Mouse (Mus musculus) C2C12 (cell line): ENCODE measurements around the gene Clrn1. TPM values are rescaled to one million over a fixed set of nuclear protein-coding genes. Genes with fewer than 3 reads are reported as not detected.

Experiments
- H3K27me3 ChIP-seq: one replicate; pipeline ENCODE4 v1.6.1; 2011; ENCODE audit not compliant: control insufficient read depth, insufficient read depth, insufficient read length
- H3K36me3 ChIP-seq: one replicate; pipeline ENCODE4 v1.6.1; 2011; ENCODE audit not compliant: control insufficient read depth, insufficient read depth
- H3K4me3 ChIP-seq: one replicate; pipeline ENCODE4 v1.5.1; 2011; ENCODE audit warnings: mild to moderate bottlenecking, control low read depth; ENCODE audit not compliant: poor library complexity, insufficient read depth, severe bottlenecking
- H3K79me2 ChIP-seq: one replicate; pipeline ENCODE4 v1.6.1; 2011; ENCODE audit not compliant: control insufficient read depth, insufficient read depth
- H3K79me3 ChIP-seq: one replicate; pipeline ENCODE4 v1.6.1; 2011; ENCODE audit warnings: low read depth, control low read depth
- H3ac ChIP-seq: one replicate; pipeline ENCODE3; 2011; ENCODE audit warnings: low read depth; ENCODE audit not compliant: control insufficient read depth, insufficient read length
- CEBPB ChIP-seq: IDR thresholded peaks from one replicate; pipeline ENCODE4 v1.6.1; 2011; ENCODE audit warnings: low read depth, mild to moderate bottlenecking, control low read depth, moderate library complexity
- CTCF ChIP-seq: IDR thresholded peaks from one replicate; pipeline ENCODE4 v1.5.1; 2011; ENCODE audit not compliant: control insufficient read depth, insufficient read depth, insufficient read length
- FOSL1 ChIP-seq: IDR thresholded peaks from one replicate; pipeline ENCODE4 v1.8.0; 2011; ENCODE audit warnings: mild to moderate bottlenecking, low read length; ENCODE audit not compliant: poor library complexity, insufficient read depth, severe bottlenecking
- MAX ChIP-seq: IDR thresholded peaks from one replicate; pipeline ENCODE4 v1.6.1; 2011; ENCODE audit warnings: mild to moderate bottlenecking, control low read depth
- MYOD1 ChIP-seq: IDR thresholded peaks from one replicate; pipeline ENCODE4 v1.6.1; 2011; ENCODE audit warnings: low read depth; ENCODE audit not compliant: control insufficient read depth, insufficient read length
- MYOG ChIP-seq: IDR thresholded peaks from one replicate; pipeline ENCODE4 v1.6.1; 2011; ENCODE audit not compliant: control insufficient read depth, insufficient read length; ENCODE audit errors: extremely low read depth
- USF1 ChIP-seq: IDR thresholded peaks from one replicate; pipeline ENCODE4 v1.6.1; 2011; ENCODE audit warnings: low read depth, mild to moderate bottlenecking, control low read depth, moderate library complexity
- long read RNA-seq, 2 experiments: library from polyadenylated mRNA; unstranded; transcript quantifications; one replicate each; pipeline ENCODE4 v2.0.0; 2019 to 2020
- polyA plus RNA-seq: library from polyadenylated mRNA; unstranded; fragments of >200 nt; fragmentation: generic; extraction: Trizol; gene quantifications from one replicate; pipeline ENCODE4 v1.2.1, GENCODE M21; 2012; ENCODE audit warnings: missing spikeins

Clrn1 gene
- 0.04 TPM for polyA plus RNA-seq
- long read RNA-seq, experiment 1, partial matches to known transcripts: 0 of 2 reads
- long read RNA-seq, experiment 1, other reads (novel, unspliced or antisense): 2 of 2 reads
- long read RNA-seq, experiment 2, partial matches to known transcripts: 0 of 1 reads
- long read RNA-seq, experiment 2, other reads (novel, unspliced or antisense): 0 of 1 reads

DNA sequence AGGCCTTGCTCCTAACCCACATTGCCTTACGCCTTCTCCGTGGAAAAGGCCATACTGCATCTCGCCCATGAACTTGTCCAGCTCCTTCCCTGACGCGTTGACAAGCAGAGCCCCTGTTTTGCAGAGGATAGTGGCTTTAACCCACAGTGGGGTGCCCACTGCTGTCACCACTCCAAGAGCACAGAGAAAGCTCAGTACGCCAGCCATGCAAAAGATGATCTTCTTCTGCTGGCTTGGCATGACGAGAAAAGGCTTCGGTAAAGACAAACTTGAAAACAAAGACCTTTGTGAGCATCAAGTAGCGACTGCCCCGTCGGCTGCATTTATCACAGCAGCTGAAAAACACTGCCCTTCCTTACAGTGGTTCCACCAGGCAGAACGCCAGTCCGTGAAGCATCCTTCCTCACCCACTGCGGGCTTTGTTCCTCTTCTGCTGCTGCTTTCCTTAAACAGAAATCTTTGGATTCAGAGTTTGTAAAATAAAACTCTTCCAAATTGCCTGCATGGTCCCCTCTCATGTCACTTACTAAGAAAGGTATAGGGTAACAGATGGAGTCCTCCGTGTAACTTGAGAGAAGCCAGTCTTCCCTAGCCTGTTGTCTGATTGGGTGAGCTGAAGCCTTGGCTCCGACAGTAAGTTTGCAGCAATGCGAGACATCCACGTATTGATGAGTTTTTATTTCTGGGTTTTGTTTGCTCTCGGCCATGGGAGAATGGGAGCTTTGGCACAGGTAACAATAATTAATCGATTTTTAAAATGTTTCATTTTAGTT, at the start of gene Clrn1:
Clrn1 (minus strand) TSS at position 540 of the 773 bp plus-strand sequence.
- Histone ChIP-seq H3ac (no peak within 1 kb of the TSS), H3K36me3 (no peaks in the 10 kb centered on the region), H3K79me2 (no peaks in the 10 kb centered on the region), H3K27me3 (no peaks in the 10 kb centered on the region), H3K79me3 (no peaks in the 10 kb centered on the region), H3K4me3 (no peak within 1 kb of the TSS)
- no peak for TF ChIP-seq MYOD1
- no peak for TF ChIP-seq FOSL1
- TF ChIP-seq MYOG: no peak

DNA sequence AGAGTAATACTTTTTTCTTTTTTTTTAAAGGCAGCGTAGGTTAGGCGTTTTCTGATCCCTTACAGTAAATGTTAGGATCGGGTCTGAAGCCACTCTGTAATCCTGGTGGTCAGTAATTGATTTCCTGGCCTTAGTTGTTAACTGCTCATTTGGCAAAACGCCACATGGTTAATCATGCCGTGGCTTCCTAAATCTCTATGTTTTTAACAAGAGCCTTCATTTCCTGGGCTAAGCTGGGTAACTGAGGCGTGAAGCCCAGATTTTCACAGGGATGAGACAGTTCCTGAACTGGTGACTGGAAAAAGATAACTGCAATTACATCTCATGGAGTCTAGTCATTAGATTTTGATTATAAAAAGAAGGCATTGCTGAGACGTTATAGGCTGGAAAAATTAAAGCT, 38.9 kb upstream of the Clrn1 start:
- no peaks in the 10 kb centered on the region for H3K36me3 ChIP-seq
- H3ac ChIP-seq: no peak overlapping the region
- H3K79me2 ChIP-seq: no peaks in the 10 kb centered on the region
- no peak overlapping the region for H3K4me3 ChIP-seq
- no peak for TF ChIP-seq MYOG
- no peak for TF ChIP-seq MAX
- no peak for TF ChIP-seq MYOD1
- no peak for TF ChIP-seq USF1
- TF ChIP-seq FOSL1: no peak
- TF ChIP-seq CTCF: no peak
- no peak for TF ChIP-seq CEBPB
- H3K79me3 ChIP-seq: no peaks in the 10 kb centered on the region
- H3K27me3 ChIP-seq: no peaks in the 10 kb centered on the region

DNA sequence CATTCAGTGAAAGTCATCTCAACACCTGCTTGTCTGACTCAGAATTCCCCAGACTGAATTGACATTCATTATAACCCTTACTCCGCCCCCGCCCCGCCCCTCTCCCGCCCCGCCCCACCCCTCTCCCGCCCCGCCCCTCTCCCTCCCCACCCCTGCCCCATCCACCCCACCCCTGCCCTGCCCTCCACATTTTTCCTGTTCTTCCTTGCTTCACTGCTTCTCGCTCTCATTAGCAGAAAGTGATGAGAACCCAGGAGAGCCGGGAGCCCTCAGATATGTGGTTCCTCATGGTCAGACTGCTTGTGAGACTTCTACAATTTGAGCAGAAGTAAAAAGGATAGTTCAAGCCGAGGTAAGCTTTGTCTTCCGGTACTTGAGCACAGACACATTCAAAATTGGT, 38.0 kb upstream of the Clrn1 start:
- Histone ChIP-seq H3K27me3 (no peaks in the 10 kb centered on the region), H3K79me2 (no peaks in the 10 kb centered on the region), H3K79me3 (no peaks in the 10 kb centered on the region), H3ac (no peak overlapping the region), H3K4me3 (no peak overlapping the region), H3K36me3 (no peaks in the 10 kb centered on the region)
- no peak for TF ChIP-seq CEBPB
- no peak for TF ChIP-seq MAX
- TF ChIP-seq CTCF: no peak
- TF ChIP-seq USF1: no peak
- TF ChIP-seq MYOD1: no peak
- no peak for TF ChIP-seq FOSL1

DNA sequence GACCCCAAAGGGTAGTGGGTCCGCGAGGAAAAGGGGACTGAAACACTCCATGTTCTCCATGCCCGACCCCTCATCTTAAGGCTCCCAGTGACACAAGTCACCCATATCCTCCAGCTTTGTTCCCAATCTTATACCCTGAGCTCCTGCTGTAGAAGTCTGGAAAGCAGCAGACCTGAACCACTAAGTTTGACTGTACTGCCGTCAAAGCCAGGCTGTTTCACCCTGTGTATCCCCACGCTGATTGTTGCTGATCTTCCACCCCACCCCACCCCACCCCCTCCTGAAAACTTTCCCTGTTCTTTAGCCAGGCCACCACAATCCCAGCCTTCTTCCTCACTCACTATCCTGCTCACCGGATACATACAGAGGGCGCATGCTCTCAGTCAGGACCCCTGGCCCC, 37.5 kb upstream of the Clrn1 start:
- H3K4me3 ChIP-seq: no peak overlapping the region

DNA sequence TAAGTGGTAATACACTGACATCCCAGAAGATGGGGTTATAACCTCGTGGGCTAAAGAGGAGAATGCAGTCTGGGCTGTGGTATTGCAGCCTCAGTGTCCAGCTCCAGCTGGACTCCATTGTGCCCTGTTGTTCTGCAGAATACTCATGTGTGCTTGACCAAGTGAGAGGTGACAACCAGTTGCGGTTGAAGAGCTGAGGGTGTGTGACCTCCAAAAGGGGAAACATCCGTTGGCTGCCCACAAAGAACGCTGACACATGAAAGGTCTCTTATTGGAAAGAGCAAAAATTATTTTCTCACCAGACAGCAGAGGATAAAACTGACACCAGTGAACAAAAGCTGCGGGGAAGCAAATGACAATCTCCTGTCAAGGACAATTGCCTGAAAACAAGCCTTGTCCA, 36.2 kb upstream of the Clrn1 start:
- no peak overlapping the region for H3K4me3 ChIP-seq
- TF ChIP-seq MAX (no peak), CEBPB (no peak), CTCF (no peak), USF1 (no peak), MYOG (no peak), MYOD1 (no peak), FOSL1 (no peak)
- no peak overlapping the region for H3ac ChIP-seq
- H3K36me3 ChIP-seq: no peaks in the 10 kb centered on the region
- H3K79me3 ChIP-seq: no peaks in the 10 kb centered on the region
- no peaks in the 10 kb centered on the region for H3K27me3 ChIP-seq
- no peaks in the 10 kb centered on the region for H3K79me2 ChIP-seq

More for the DNA sequence above, 37.5 kb upstream of the Clrn1 start:
- Histone ChIP-seq H3ac (no peak overlapping the region), H3K27me3 (no peaks in the 10 kb centered on the region), H3K79me2 (no peaks in the 10 kb centered on the region), H3K36me3 (no peaks in the 10 kb centered on the region), H3K79me3 (no peaks in the 10 kb centered on the region)
- TF ChIP-seq MAX (no peak), MYOG (no peak), FOSL1 (no peak), CEBPB (no peak), USF1 (no peak), CTCF (no peak), MYOD1 (no peak)

DNA sequence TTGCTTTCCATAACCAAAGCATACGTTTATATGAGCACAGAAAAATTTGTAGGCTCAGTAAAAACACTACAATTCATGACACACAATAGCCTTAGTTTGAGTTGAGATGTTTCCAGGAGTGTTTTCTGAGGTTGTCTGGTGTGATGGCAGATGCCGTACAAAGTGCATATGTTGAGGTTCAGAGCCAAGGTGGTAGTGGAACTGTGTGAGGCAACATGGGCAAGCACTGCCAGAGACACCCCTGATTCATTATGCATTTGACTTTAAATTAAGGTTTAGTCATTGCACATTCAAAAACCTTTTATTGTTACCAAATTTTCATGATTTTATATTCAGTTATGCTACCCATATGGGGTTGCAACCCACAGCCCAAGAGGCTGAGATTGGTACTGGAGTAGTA, 19.5 kb upstream of the Clrn1 start:
- TF ChIP-seq MYOG (no peak), MAX (no peak), CTCF (no peak), FOSL1 (no peak), USF1 (no peak), CEBPB (no peak), MYOD1 (no peak)
- no peaks in the 10 kb centered on the region for H3K79me2 ChIP-seq

More for the DNA sequence above, 19.5 kb upstream of the Clrn1 start:
- H3K36me3 ChIP-seq: no peaks in the 10 kb centered on the region
- H3K27me3 ChIP-seq: no peaks in the 10 kb centered on the region
- no peak overlapping the region for H3ac ChIP-seq
- no peak overlapping the region for H3K4me3 ChIP-seq
- no peaks in the 10 kb centered on the region for H3K79me3 ChIP-seq
